Mouse (Mus musculus) limb, embryonic 14.5 days (tissue): ENCODE results near the gene Usp16. TPM values are rescaled to one million over a fixed set of nuclear protein-coding genes. Genes with fewer than 3 reads are reported as not detected.

Experiments used
- ATAC-seq: fragments of 200-750 bp; cut with Nextera tagmentation; 2 replicates; pipeline ENCODE4 v1.8.0; 2017; ENCODE audit warnings: low read depth, moderate number of reproducible peaks, moderate TSS enrichment; ENCODE audit not compliant: low FRiP score
- DNase-seq: peaks from one replicate; pipeline ENCODE4 v3.0.0-alpha.2; 2015; ENCODE audit warnings: low spot score
- H3K27ac ChIP-seq: fragments of 300-500 bp; sonication (generic); replicated peaks from 2 replicates; pipeline ENCODE4 v1.5.1; 2014; ENCODE audit warnings: low read depth, mild to moderate bottlenecking, low read length, moderate library complexity, mixed read lengths
- H3K27me3 ChIP-seq: fragments of 300-500 bp; sonication (generic); 2 replicates; pipeline ENCODE4 v1.6.1; 2014; ENCODE audit warnings: low read length, mixed read lengths; ENCODE audit not compliant: control insufficient read depth, insufficient read depth
- H3K36me3 ChIP-seq: fragments of 300-500 bp; sonication (generic); 2 replicates; pipeline ENCODE4 v1.6.1; 2014; ENCODE audit warnings: mild to moderate bottlenecking, low read length, moderate library complexity, mixed read lengths; ENCODE audit not compliant: control insufficient read depth, insufficient read depth
- H3K4me1 ChIP-seq: fragments of 300-500 bp; sonication (generic); 2 replicates; pipeline ENCODE4 v1.6.1; 2014; ENCODE audit warnings: antibody characterized with exemption, low read length, mixed read lengths; ENCODE audit not compliant: control insufficient read depth, insufficient read depth
- H3K4me2 ChIP-seq: fragments of 300-500 bp; sonication (generic); replicated peaks from 2 replicates; pipeline ENCODE4 v1.6.1; 2014; ENCODE audit warnings: low read depth, mild to moderate bottlenecking, low read length, moderate library complexity; ENCODE audit not compliant: severe bottlenecking
- H3K4me3 ChIP-seq: fragments of 300-500 bp; sonication (generic); replicated peaks from 2 replicates; pipeline ENCODE4 v1.5.1; 2014; ENCODE audit warnings: low read length
- H3K9ac ChIP-seq: fragments of 300-500 bp; sonication (generic); 2 replicates; pipeline ENCODE4 v1.6.1; 2014; ENCODE audit warnings: mild to moderate bottlenecking, low read depth, low read length, moderate library complexity; ENCODE audit not compliant: severe bottlenecking
- H3K9me3 ChIP-seq: fragments of 300-500 bp; sonication (generic); 2 replicates; pipeline ENCODE4 v1.6.1; 2016; ENCODE audit warnings: low read length; ENCODE audit not compliant: control insufficient read depth
- POLR2A ChIP-seq: fragments of 200-500 bp; IDR thresholded peaks from 2 replicates; pipeline ENCODE4 v1.8.0; 2012; ENCODE audit warnings: inconsistent platforms, mild to moderate bottlenecking, moderate library complexity, borderline replicate concordance; ENCODE audit not compliant: insufficient read depth, insufficient read length; ENCODE audit errors: extremely low read depth
- WGBS: fragments of 180-500 bp; shearing (Covaris S2); extraction: QIAGEN DNeasy Blood & Tissue Kit; methylation state at CpG from one replicate; pipeline ENCODE4 v1.1.7; 2014; 5-methylcytosine and 5-hydroxymethylcytosine counted together
- polyA plus RNA-seq, 2 experiments: library from polyadenylated mRNA; depleted of rRNA in 1 of 2; stranded (reverse) in 1 of 2; unstranded in 1 of 2; fragments of >200 nt; fragmentation: Nextera tagmentation in 1 of 2; extraction: Ambion mirVana in 1 of 2; gene quantifications; 2 replicates each; pipeline versions ENCODE4 v1.2.1 to v1.2.3; 2012 to 2014

Usp16 gene
- polyA plus RNA-seq, 2 experiments, result 58.9 to 63.4 TPM

DNA sequence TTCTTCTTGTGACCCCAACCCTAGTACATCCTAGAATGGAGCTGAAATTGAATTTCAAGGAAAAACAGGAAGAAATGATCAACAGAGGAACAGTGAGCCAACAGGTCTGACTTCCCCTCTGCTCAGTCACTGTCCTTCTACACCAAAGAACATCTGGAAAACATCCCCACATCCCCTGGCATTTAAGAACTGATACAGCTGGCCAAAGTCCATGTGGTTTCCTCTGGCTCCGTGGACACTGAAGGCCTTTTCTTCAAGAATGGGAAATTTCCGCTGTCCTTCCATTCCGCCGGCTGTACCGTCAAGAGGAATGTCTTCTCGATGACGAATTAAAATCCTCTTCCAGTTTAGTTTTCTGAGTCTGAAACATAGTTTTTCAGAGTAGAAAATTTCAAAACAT is 20.2 kb upstream of the Usp16 start:
- DNase-seq (no peak), ATAC-seq (no peak)
- no peak for TF ChIP-seq POLR2A
- H3K27me3 ChIP-seq, result no peaks in the 10 kb centered on the region
- no peak overlapping the region for H3K4me2 ChIP-seq
- no peak overlapping the region for H3K27ac ChIP-seq
- no peaks in the 10 kb centered on the region for H3K4me1 ChIP-seq
- WGBS, result 92% methylated on average over 7 of the region's 7 CpGs
- H3K4me3 ChIP-seq, result no peak overlapping the region
- H3K9ac ChIP-seq, result no peak overlapping the region
- H3K36me3 ChIP-seq, result peaks cover 5% of the 10 kb centered on the region; the same call in 1 of the 2 replicates
- H3K9me3 ChIP-seq, result no peaks in the 10 kb centered on the region

DNA sequence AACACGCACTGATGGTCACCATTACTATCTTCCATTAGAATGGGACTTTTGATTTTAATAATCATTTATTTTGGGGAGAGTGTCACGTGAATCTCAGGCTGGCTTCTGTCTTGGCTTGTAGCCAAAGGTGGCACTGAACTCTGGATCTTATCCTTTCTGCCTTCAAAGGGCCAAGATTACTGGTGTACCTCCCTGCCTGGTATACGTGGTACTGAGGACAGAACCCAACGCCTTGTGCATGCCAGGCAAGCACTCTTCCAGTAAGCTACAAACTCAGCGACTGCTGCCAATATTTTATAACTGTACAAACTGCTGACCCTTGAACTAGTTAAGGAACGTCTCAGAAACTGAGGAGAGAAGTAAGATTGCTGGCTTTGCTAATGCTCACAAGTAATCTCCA is 19.6 kb upstream of the Usp16 start:
- TF ChIP-seq POLR2A, result no peak
- Histone ChIP-seq H3K27ac (no peak overlapping the region), H3K9me3 (no peaks in the 10 kb centered on the region), H3K4me3 (no peak overlapping the region), H3K4me1 (0 out of 2 replicates have a peak, but pooled peaks cover 3% of the 10 kb centered on the region), H3K4me2 (no peak overlapping the region), H3K9ac (no peak overlapping the region), H3K27me3 (no peaks in the 10 kb centered on the region), H3K36me3 (peaks cover 5% of the 10 kb centered on the region; the same call in 1 of the 2 replicates)
- DNase-seq (no peak), ATAC-seq (no peak)
- 83% methylated on average over 6 of the region's 6 CpGs for WGBS

DNA sequence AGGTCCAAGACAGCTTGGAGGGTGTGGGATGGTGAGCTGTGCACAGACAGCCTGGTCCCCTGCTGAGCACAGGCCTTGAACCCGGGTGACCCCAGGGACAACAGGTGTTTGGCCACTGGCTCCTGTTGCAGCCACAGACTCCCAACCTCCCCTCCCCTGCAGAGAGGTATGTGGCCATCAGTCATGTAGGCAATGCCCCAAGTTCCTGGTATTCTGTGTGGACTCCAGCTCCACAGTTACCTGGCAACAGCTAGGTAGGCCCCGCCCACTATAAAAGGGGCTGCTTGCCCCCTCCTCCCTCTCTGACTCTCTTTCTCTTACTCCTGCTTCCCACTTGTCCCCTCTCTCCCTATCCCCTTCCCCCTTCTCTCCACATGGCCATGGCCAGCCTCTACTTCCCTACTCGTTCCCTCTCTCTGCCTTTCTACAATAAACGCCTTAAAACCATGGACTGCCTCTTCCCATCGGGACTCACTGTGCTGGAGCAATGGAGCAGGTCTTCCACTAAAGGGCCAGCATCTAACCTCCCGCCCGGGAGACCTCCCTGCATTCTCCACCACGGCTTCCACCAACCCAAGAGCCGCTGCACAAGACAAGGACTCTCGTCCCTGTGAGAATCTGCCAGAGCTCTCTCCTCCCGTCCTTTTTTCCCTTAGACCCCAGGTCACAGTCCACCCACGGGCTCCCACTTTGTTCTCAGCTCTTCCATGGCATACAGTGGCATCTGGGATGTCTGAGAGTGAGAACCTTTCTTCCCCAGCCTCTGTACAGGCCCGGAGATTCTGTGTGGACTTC is 18.9 kb upstream of the Usp16 start:
- H3K27me3 ChIP-seq, result no peaks in the 10 kb centered on the region
- ATAC-seq, result no peak
- peaks cover 5% of the 10 kb centered on the region; the same call in 1 of the 2 replicates for H3K36me3 ChIP-seq
- no peak overlapping the region for H3K27ac ChIP-seq
- H3K4me3 ChIP-seq, result no peak overlapping the region
- 0 out of 2 replicates have a peak, but pooled peaks cover 3% of the 10 kb centered on the region for H3K4me1 ChIP-seq
- WGBS, result 81% methylated on average over 13 of the region's 13 CpGs
- no peaks in the 10 kb centered on the region for H3K9me3 ChIP-seq
- no peak overlapping the region for H3K4me2 ChIP-seq
- H3K9ac ChIP-seq, result no peak overlapping the region
- no peak for TF ChIP-seq POLR2A
- no peak for DNase-seq

- Histone ChIP-seq H3K9ac (no peak overlapping the region), H3K27me3 (no peaks in the 10 kb centered on the region), H3K36me3 (peaks cover 5% of the 10 kb centered on the region; the same call in 1 of the 2 replicates), H3K9me3 (no peaks in the 10 kb centered on the region), H3K4me1 (0 out of 2 replicates have a peak, but pooled peaks cover 10% of the 10 kb centered on the region), H3K4me3 (no peak overlapping the region), H3K4me2 (no peak overlapping the region), H3K27ac (no peak overlapping the region)
- no peak for TF ChIP-seq POLR2A
- ATAC-seq (no peak), DNase-seq (no peak)
- 96% methylated on average over 21 of the region's 21 CpGs for WGBS
Measured at GRCm38 (mm10) chr16:87437096-87437495, 17.4 kb upstream of the Usp16 start.

GRCm38 (mm10) chr16:87438697-87439096 is 15.8 kb upstream of the Usp16 start:
- Histone ChIP-seq H3K27ac (no peak overlapping the region), H3K9ac (no peak overlapping the region), H3K27me3 (no peaks in the 10 kb centered on the region), H3K36me3 (peaks cover 5% of the 10 kb centered on the region; the same call in 1 of the 2 replicates), H3K9me3 (no peaks in the 10 kb centered on the region), H3K4me1 (0 out of 2 replicates have a peak, but pooled peaks cover 10% of the 10 kb centered on the region), H3K4me2 (no peak overlapping the region), H3K4me3 (no peak overlapping the region)
- no peak for DNase-seq
- TF ChIP-seq POLR2A, result no peak
- ATAC-seq, result no peak
- 88% methylated on average over 8 of the region's 8 CpGs for WGBS
